Mouse (Mus musculus): ENCODE measurements around the gene Pdyn. TPM values are rescaled to one million over a fixed set of nuclear protein-coding genes. Genes with fewer than 3 reads are reported as not detected.

The Pdyn gene
- polyA plus RNA-seq, 1 experiment from 2014 or later = 0.20 TPM

DNA sequence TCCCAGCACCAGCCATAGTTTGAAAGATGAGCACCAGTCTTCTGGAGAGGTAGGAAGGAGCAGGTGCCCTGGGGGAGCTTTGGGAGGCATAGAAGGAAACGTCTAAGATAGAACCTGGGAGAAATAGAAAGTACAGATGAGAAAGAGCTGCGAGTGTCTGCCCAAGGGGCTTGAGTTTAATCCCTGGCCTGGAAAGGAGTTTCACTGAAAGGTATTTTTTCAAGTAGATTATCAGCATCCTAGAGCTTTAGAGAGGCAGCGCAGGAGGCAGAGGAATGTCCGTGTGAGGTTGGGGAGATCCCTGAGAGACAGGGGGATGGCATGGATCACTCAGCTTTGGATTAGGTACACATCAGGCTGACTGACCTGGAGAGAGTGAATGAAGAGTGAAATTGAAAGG, 27.7 kb downstream of the Pdyn start:
- no peaks in the 10 kb centered on the region for H3K36me3 ChIP-seq (ENCODE audit: control insufficient read depth, insufficient read depth, low read length)
- no peak for ATAC-seq (ENCODE audit: low FRiP score, low TSS enrichment)
- no peaks in the 10 kb centered on the region for H3K4me1 ChIP-seq (ENCODE audit: control insufficient read depth, insufficient read depth, low read length)
- H3K9me3 ChIP-seq (ENCODE audit: control insufficient read depth, low read length) = no peaks in the 10 kb centered on the region
- no peak overlapping the region for H3K9ac ChIP-seq (ENCODE audit: low read depth, low read length)
- no peak overlapping the region for H3K27ac ChIP-seq (ENCODE audit: low read depth, low read length)
- WGBS = 79% methylated on average over 4 of the region's 4 CpGs
- H3K4me3 ChIP-seq (ENCODE audit: low read length) = no peak overlapping the region
- peaks cover 3% of the 10 kb centered on the region; the same call in 1 of the 2 replicates for H3K27me3 ChIP-seq (ENCODE audit: control insufficient read depth, insufficient read depth, low read length)
- H3K4me2 ChIP-seq (replicated peaks; ENCODE audit: low read depth, low read length) = no peak overlapping the region

DNA sequence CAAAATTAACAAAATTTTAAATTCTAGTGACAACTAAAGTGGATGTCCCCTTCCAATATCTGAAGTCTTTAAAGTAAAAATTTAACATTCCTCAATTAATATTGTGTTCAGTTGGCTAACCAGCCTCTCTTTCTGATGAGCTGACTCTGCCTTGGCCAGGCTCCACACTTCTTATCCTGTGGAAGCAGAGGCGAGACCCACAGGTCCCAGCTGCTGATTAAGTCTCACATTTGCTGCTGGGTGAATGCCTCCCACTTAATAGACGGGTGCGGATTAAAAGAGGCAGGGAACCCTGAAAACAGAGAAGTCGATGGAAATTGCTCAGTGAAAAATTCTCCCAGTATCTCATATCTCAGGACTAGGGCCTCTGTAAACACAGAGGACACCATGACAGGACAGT, 37.2 kb downstream of the Pdyn start:
- Histone ChIP-seq H3K9ac (ENCODE audit: low read depth, low read length) (no peak overlapping the region), H3K9me3 (ENCODE audit: control insufficient read depth, low read length) (no peaks in the 10 kb centered on the region), H3K4me2 (replicated peaks; ENCODE audit: low read depth, low read length) (no peak overlapping the region), H3K36me3 (ENCODE audit: control insufficient read depth, insufficient read depth, low read length) (no peaks in the 10 kb centered on the region), H3K27me3 (ENCODE audit: control insufficient read depth, insufficient read depth, low read length) (no peaks in the 10 kb centered on the region), H3K4me3 (ENCODE audit: low read length) (no peak overlapping the region), H3K27ac (ENCODE audit: low read depth, low read length) (no peak overlapping the region), H3K4me1 (ENCODE audit: control insufficient read depth, insufficient read depth, low read length) (no peaks in the 10 kb centered on the region)
- WGBS = 81% methylated on average over 4 of the region's 4 CpGs
- no peak for ATAC-seq (ENCODE audit: low FRiP score, low TSS enrichment)

DNA sequence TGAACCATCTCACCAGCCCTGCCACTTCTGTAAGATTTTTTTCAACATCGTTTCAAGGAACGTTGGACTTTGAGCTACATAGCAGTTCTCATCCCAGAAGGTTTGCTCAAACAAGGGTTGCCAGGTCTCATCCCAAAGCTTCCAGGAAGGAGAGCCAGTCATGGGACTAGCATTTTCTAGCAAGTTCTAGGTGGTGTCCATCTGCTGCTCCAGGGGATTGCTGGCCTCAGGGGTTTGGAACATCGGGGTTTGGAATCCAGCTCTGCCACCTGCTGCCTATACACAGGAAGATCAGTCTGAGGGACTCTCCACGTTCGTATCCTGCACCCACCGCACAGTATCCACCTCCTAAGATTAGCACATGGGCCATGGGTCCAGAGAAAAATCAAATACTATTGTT, 39.6 kb downstream of the Pdyn start:
- Histone ChIP-seq H3K9ac (ENCODE audit: low read depth, low read length) (no peak overlapping the region), H3K36me3 (ENCODE audit: control insufficient read depth, insufficient read depth, low read length) (no peaks in the 10 kb centered on the region), H3K4me2 (replicated peaks; ENCODE audit: low read depth, low read length) (no peak overlapping the region), H3K4me3 (ENCODE audit: low read length) (no peak overlapping the region), H3K27me3 (ENCODE audit: control insufficient read depth, insufficient read depth, low read length) (no peaks in the 10 kb centered on the region), H3K27ac (ENCODE audit: low read depth, low read length) (no peak overlapping the region), H3K4me1 (ENCODE audit: control insufficient read depth, insufficient read depth, low read length) (no peaks in the 10 kb centered on the region), H3K9me3 (ENCODE audit: control insufficient read depth, low read length) (no peaks in the 10 kb centered on the region)
- ATAC-seq (ENCODE audit: low FRiP score, low TSS enrichment) = no peak
- WGBS = 77% methylated on average over 6 of the region's 6 CpGs

DNA sequence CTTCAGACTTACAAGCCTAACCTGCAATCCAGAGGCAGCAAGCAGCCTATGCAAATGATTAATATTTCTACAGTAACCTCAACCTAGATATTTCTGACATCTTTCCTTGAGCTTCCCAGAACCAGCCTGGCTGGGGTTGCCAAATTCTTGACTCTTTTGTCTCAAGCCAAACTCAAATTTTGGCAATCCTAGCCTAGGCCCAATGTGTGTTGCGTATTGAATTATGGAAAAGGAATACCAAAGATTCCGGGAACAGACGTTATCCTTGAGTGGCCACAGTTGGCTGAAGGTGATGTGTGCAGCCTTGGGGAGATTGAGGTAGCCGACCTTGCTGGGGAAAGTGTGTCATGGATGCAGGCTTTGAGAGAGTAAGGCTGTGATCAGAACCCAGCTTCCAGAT, 40.8 kb downstream of the Pdyn start:
- WGBS = 79% methylated on average over 4 of the region's 4 CpGs
- no peaks in the 10 kb centered on the region for H3K27me3 ChIP-seq (ENCODE audit: control insufficient read depth, insufficient read depth, low read length)
- no peaks in the 10 kb centered on the region for H3K4me1 ChIP-seq (ENCODE audit: control insufficient read depth, insufficient read depth, low read length)
- no peak overlapping the region for H3K9ac ChIP-seq (ENCODE audit: low read depth, low read length)
- no peaks in the 10 kb centered on the region for H3K36me3 ChIP-seq (ENCODE audit: control insufficient read depth, insufficient read depth, low read length)
- H3K4me2 ChIP-seq (replicated peaks; ENCODE audit: low read depth, low read length) = no peak overlapping the region
- H3K9me3 ChIP-seq (ENCODE audit: control insufficient read depth, low read length) = no peaks in the 10 kb centered on the region
- ATAC-seq (ENCODE audit: low FRiP score, low TSS enrichment) = no peak
- no peak overlapping the region for H3K4me3 ChIP-seq (ENCODE audit: low read length)
- no peak overlapping the region for H3K27ac ChIP-seq (ENCODE audit: low read depth, low read length)

DNA sequence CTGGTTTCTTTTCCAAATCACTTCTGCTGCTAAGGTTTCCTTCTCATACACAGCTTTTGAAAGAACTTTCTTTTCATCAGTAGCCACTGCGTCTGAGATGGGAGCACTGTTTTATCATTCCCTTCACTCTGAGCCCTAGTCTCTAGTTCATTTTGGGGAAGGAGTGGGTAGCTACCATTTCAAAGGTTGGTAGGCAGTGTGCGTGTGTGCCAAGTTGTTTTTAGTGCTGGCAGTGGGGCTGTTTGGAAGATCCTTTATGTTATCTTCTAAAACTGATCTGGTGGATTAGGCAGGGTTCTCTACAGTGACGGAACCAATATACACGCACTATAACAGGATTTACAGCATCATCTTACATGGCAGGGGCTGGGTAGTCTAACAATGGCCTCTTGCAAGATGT, 44.6 kb downstream of the Pdyn start:
- Histone ChIP-seq H3K9me3 (ENCODE audit: control insufficient read depth, low read length) (no peaks in the 10 kb centered on the region), H3K27ac (ENCODE audit: low read depth, low read length) (no peak overlapping the region), H3K4me1 (ENCODE audit: control insufficient read depth, insufficient read depth, low read length) (no peaks in the 10 kb centered on the region), H3K4me3 (ENCODE audit: low read length) (no peak overlapping the region), H3K36me3 (ENCODE audit: control insufficient read depth, insufficient read depth, low read length) (no peaks in the 10 kb centered on the region), H3K27me3 (ENCODE audit: control insufficient read depth, insufficient read depth, low read length) (no peaks in the 10 kb centered on the region), H3K9ac (ENCODE audit: low read depth, low read length) (no peak overlapping the region), H3K4me2 (replicated peaks; ENCODE audit: low read depth, low read length) (no peak overlapping the region)
- 89% methylated on average over 4 of the region's 4 CpGs for WGBS
- ATAC-seq (ENCODE audit: low FRiP score, low TSS enrichment) = no peak

DNA sequence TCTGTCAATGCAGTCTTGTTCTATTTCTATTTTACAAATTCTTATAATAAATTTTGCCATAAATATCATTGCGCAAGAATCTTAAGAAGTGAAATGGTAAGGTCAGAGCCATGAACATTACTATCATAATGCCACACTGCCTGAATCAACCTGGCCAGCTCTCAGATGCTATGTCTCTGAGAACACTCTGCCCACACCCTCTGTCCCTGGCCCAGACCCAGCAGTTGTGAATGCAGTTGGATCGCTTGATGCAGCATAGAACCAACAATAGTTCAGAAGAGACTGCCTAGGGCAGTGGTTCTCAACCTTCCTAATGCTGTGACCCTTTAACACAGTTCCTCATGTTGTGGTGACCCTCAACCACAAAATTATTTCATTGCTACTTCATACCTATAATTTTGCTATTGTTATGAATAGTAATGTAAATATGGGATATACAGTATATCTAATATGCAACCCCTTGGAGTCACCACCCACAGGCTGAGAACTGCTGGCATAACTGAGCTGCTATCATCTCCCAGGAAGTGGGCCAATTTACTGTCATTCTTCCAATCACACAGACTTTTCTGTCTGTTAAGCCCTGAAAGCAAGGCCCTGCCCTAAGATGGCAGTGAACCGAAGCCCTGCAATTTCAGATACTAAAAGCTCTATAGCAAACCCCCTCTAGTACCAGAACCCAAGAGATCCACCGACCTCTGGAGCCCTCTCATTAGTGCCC, 45.3 kb downstream of the Pdyn start:
- no peak overlapping the region for H3K9ac ChIP-seq (ENCODE audit: low read depth, low read length)
- no peaks in the 10 kb centered on the region for H3K36me3 ChIP-seq (ENCODE audit: control insufficient read depth, insufficient read depth, low read length)
- no peak overlapping the region for H3K4me2 ChIP-seq (replicated peaks; ENCODE audit: low read depth, low read length)
- no peaks in the 10 kb centered on the region for H3K4me1 ChIP-seq (ENCODE audit: control insufficient read depth, insufficient read depth, low read length)
- H3K9me3 ChIP-seq (ENCODE audit: control insufficient read depth, low read length) = no peaks in the 10 kb centered on the region
- 91% methylated on average over 4 of the region's 4 CpGs for WGBS
- no peak overlapping the region for H3K4me3 ChIP-seq (ENCODE audit: low read length)
- H3K27ac ChIP-seq (ENCODE audit: low read depth, low read length) = no peak overlapping the region
- no peak for ATAC-seq (ENCODE audit: low FRiP score, low TSS enrichment)
- no peaks in the 10 kb centered on the region for H3K27me3 ChIP-seq (ENCODE audit: control insufficient read depth, insufficient read depth, low read length)

DNA sequence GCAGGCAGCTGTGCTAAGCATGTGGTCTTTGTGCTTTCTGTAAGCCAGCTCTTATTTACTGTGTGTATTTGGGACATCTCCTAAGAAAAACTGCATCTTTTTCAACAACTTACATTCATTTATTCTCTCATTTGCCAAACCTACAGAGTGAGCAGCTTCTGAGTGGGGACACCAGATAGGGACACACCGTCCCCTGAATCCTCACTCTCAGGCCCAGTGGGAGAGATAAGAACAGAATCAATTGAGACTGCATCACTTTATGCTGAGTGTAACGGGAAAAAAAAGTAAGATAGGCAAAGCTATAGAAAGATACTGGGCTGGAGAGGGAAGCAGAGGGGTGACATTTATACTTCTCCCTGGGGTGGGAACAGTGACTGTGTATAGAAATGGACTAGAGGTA, 46.0 kb downstream of the Pdyn start:
- no peaks in the 10 kb centered on the region for H3K4me1 ChIP-seq (ENCODE audit: control insufficient read depth, insufficient read depth, low read length)
- H3K27me3 ChIP-seq (ENCODE audit: control insufficient read depth, insufficient read depth, low read length) = no peaks in the 10 kb centered on the region
- no peak overlapping the region for H3K27ac ChIP-seq (ENCODE audit: low read depth, low read length)
- H3K4me3 ChIP-seq (ENCODE audit: low read length) = no peak overlapping the region
- WGBS = 91% methylated on average over 2 of the region's 2 CpGs
- ATAC-seq (ENCODE audit: low FRiP score, low TSS enrichment) = no peak
- no peaks in the 10 kb centered on the region for H3K36me3 ChIP-seq (ENCODE audit: control insufficient read depth, insufficient read depth, low read length)
- H3K9me3 ChIP-seq (ENCODE audit: control insufficient read depth, low read length) = no peaks in the 10 kb centered on the region
- no peak overlapping the region for H3K4me2 ChIP-seq (replicated peaks; ENCODE audit: low read depth, low read length)
- no peak overlapping the region for H3K9ac ChIP-seq (ENCODE audit: low read depth, low read length)

DNA sequence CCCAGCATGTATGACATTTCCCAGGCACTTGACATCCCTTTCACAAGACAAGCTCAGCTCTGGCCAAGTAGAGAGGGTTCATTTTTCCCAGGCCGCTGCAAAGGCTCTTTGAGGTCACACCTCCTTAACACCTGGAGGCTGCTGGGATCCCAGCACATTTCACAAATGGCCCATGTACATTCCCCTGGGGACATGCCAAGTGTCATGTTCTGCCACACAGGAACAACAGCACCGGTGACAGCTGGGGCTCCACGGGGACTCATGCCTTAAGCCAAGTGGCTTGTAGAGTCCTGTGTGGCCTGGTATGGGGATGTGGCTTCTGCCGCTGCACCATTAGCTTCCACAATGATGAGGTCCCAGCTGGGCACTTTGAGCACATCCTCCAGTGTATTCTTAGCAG, 47.0 kb downstream of the Pdyn start:
- Histone ChIP-seq H3K9ac (ENCODE audit: low read depth, low read length) (no peak overlapping the region), H3K4me1 (ENCODE audit: control insufficient read depth, insufficient read depth, low read length) (no peaks in the 10 kb centered on the region), H3K4me2 (replicated peaks; ENCODE audit: low read depth, low read length) (no peak overlapping the region), H3K4me3 (ENCODE audit: low read length) (no peak overlapping the region), H3K36me3 (ENCODE audit: control insufficient read depth, insufficient read depth, low read length) (no peaks in the 10 kb centered on the region), H3K9me3 (ENCODE audit: control insufficient read depth, low read length) (no peaks in the 10 kb centered on the region), H3K27me3 (ENCODE audit: control insufficient read depth, insufficient read depth, low read length) (no peaks in the 10 kb centered on the region), H3K27ac (ENCODE audit: low read depth, low read length) (no peak overlapping the region)
- 44% methylated on average over 4 of the region's 4 CpGs for WGBS
- no peak for ATAC-seq (ENCODE audit: low FRiP score, low TSS enrichment)
